Mouse (Mus musculus) cerebellum, adult 11-12 months (tissue): ENCODE data around the gene Btbd35f26.
"Not testable (repeated sequence)": the region's sequence is repeated elsewhere in the genome, so short reads cannot be mapped to it uniquely, and the experiment has no call there.

Experiments
- DNase-seq: peaks from one replicate; pipeline ENCODE4 v3.0.0; 2022

Gene Btbd35f26

DNA sequence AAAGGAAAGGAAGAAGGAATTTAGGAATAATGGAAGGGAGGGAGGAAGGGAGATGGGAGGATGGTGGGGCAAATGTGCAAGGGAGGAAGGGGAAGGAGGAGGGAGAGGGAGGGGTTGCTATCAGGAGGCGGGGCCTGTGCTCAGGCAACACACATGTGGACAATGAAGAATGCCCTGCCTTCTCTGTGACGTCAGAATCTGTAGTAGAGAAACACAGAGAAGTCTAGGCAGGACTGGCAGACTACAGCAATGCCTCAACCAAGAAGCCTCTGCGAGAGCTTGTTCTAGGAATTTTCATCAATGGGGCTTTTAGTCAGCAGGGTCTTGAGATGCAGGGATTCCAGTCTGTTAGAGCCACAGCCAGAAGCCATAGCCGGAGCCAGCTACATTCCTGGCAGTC, at the start of gene Btbd35f26:
TSS of gene Btbd35f26 (plus strand) at position 301 of the 400 bp plus-strand sequence.
- not testable (repeated sequence) for DNase-seq

DNA sequence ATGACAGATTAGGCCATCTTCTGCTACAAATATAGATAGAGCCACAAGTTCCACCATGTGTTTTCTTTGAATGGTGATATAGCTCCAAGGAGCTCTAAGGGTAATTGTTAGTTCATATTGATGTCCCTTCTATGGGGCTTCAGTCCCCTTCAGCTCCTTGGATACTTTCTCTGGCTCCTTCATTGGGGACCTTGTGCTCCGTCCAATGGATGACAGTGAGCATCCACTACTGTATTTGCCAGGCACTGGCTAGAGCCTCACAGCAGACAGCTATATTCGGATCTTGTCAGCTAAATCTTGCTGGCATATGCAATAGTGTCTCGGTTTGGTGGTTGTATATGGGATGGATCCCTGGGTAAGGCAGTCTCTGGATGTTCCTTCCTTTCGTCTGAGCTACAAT, 5.7 kb downstream of the Btbd35f26 start:
- DNase-seq: not testable (repeated sequence)

DNA sequence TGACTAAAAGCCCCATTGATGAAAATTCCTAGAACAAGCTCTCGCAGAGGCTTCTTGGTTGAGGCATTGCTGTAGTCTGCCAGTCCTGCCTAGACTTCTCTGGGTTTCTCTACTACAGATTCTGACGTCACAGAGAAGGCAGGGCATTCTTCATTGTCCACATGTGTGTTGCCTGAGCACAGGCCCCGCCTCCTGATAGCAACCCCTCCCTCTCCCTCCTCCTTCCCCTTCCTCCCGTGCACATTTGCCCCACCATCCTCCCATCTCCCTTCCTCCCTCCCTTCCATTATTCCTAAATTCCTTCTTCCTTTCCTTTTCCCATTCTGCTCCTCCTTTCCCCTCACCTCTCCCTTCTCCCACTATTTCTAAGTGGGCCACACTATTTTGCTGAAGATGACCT, 47.6 kb downstream of the Btbd35f26 start, which contains the start of gene Btbd35f19:
TSS of gene Btbd35f19 (minus strand) at position 101 of the 400 bp plus-strand sequence.
- DNase-seq: not testable (repeated sequence)
